ENCODE assay signal across 11 mouse cellular contexts in genomic region chr2:162914519-162914918, GRCm38 (mm10). TPM values are rescaled to one million over a fixed set of nuclear protein-coding genes. Genes with fewer than 3 reads are reported as not detected.
DNase-seq lines count a peak whose midpoint lies in the region; ATAC-seq and TF ChIP-seq lines count a peak whose summit lies in the region.
"Had no signal": no experiment of that assay in that cellular context is flagged by ENCODE, and none has a peak within 500 bp of the region (broad histone marks: within the 10 kb centered on the region; RNA-seq: fewer than 3 reads in every experiment).

No protein-coding gene starts in this region.

- no peak for TF ChIP-seq POLR2A in liver, adult 2 months (IDR thresholded peaks at IDR 0.05; ENCODE audit: extremely low read depth, insufficient read depth, low read length)

- H3K79me2 ChIP-seq in liver, adult 2 months (ENCODE audit: control insufficient read depth, insufficient read depth, low read length), result no peaks in the 10 kb centered on the region

- H3K9ac ChIP-seq in liver, adult 2 months (ENCODE audit: low read depth, low read length), result no peak overlapping the region
- H3K9ac ChIP-seq in liver, embryonic 11.5 days (ENCODE audit: low read depth, low read length), result no peak overlapping the region
- no peak overlapping the region for H3K9ac ChIP-seq in intestine, postnatal 0 days (ENCODE audit: low read depth, low read length)

- WGBS in liver, adult 2 months, result 59% methylated on average over 2 of the region's 2 CpGs
- 63% methylated on average over 2 of the region's 2 CpGs for WGBS in liver, embryonic 11.5 days
- WGBS in intestine, postnatal 0 days, result 49% methylated on average over 2 of the region's 2 CpGs

- 0 out of 2 replicates have a peak, but pooled peaks have one; percentile 19 for TF ChIP-seq CTCF in liver, adult 2 months (IDR thresholded peaks at IDR 0.05; ENCODE audit: low read depth, low read length)
- TF ChIP-seq CTCF in E14TG2a.4 (conservative IDR thresholded peaks at IDR 0.05; ENCODE audit: low read length), result peak; percentile 29; the same call in 1 of the 2 replicates
- peak; percentile 76 for TF ChIP-seq CTCF in intestine, postnatal 0 days (IDR thresholded peaks at IDR 0.05; ENCODE audit: low read depth)

- no peaks in the 10 kb centered on the region for H3K9me3 ChIP-seq in liver, embryonic 11.5 days (ENCODE audit: control insufficient read depth, low read length)
- peaks cover 7% of the 10 kb centered on the region for H3K9me3 ChIP-seq in E14TG2a.4 (ENCODE audit: low read length)
- H3K9me3 ChIP-seq in intestine, postnatal 0 days (ENCODE audit: control insufficient read depth), result no peaks in the 10 kb centered on the region
- H3K9me3 ChIP-seq: heart, embryonic 10.5 days had no signal

- no peaks in the 10 kb centered on the region; the same call in 1 of the 2 replicates for H3K4me1 ChIP-seq in liver, adult 2 months (ENCODE audit: control insufficient read depth, insufficient read depth, low read length)
- no peaks in the 10 kb centered on the region for H3K4me1 ChIP-seq in liver, embryonic 11.5 days (replicated peaks; ENCODE audit: control insufficient read depth, insufficient read depth, low read length)
- H3K4me1 ChIP-seq in E14TG2a.4 (replicated peaks; ENCODE audit: low read depth, low read length), result peaks cover 15% of the 10 kb centered on the region
- no peaks in the 10 kb centered on the region for H3K4me1 ChIP-seq in intestine, postnatal 0 days (replicated peaks; ENCODE audit: control insufficient read depth, insufficient read depth, low read length)
- H3K4me1 ChIP-seq: heart, embryonic 10.5 days had no signal

- no peaks in the 10 kb centered on the region for H3K36me3 ChIP-seq in liver, adult 2 months (ENCODE audit: control insufficient read depth, insufficient read depth, low read length)
- H3K36me3 ChIP-seq in liver, embryonic 11.5 days (ENCODE audit: control insufficient read depth, insufficient read depth, low read length), result no peaks in the 10 kb centered on the region
- no peaks in the 10 kb centered on the region for H3K36me3 ChIP-seq in E14TG2a.4 (ENCODE audit: insufficient read depth, low read length)
- no peaks in the 10 kb centered on the region for H3K36me3 ChIP-seq in intestine, postnatal 0 days (ENCODE audit: control insufficient read depth, insufficient read depth)
- H3K36me3 ChIP-seq: heart, embryonic 10.5 days had no signal

- ATAC-seq in liver, embryonic 11.5 days (replicated peaks; ENCODE audit: low FRiP score), result no peak
- no peak for ATAC-seq in intestine, postnatal 0 days

- no peak overlapping the region for H3K27ac ChIP-seq in liver, adult 2 months (replicated peaks; ENCODE audit: insufficient read depth, low read depth, low read length)
- H3K27ac ChIP-seq in liver, embryonic 11.5 days (ENCODE audit: low read depth, low read length), result no peak overlapping the region
- no peak overlapping the region for H3K27ac ChIP-seq in intestine, postnatal 0 days (ENCODE audit: low read depth, low read length)
- H3K27ac ChIP-seq: heart, embryonic 10.5 days had no signal

- peak; percentile 30 to 63 for DNase-seq in frontal cortex, postnatal 36 days (ENCODE audit: low spot score in 2 of 2)
- DNase-seq in frontal cortex, postnatal 25 days (ENCODE audit: low spot score in 2 of 2), result no peak
- DNase-seq in liver, adult 2 months (ENCODE audit: extremely low read depth, low read depth, low spot score), result no peak
- DNase-seq in liver, embryonic 11.5 days (ENCODE audit: low spot score), result no peak
- DNase-seq in T-cell, adult 2 months (ENCODE audit: low spot score), result no peak
- DNase-seq in lung, postnatal 4 days, result no peak
- DNase-seq: lung, adult 2 months; spleen, adult 18-20 months had no signal

- no peaks in the 10 kb centered on the region for H3K27me3 ChIP-seq in liver, adult 2 months (ENCODE audit: control insufficient read depth, insufficient read depth, low read length)
- no peaks in the 10 kb centered on the region for H3K27me3 ChIP-seq in liver, embryonic 11.5 days (replicated peaks; ENCODE audit: control insufficient read depth, insufficient read depth, low read length)
- H3K27me3 ChIP-seq in E14TG2a.4 (ENCODE audit: insufficient read depth, low read length), result peaks cover 14% of the 10 kb centered on the region
- no peaks in the 10 kb centered on the region for H3K27me3 ChIP-seq in intestine, postnatal 0 days (replicated peaks; ENCODE audit: control insufficient read depth, insufficient read depth, low read length)

- no peak overlapping the region for H3K4me3 ChIP-seq in liver, adult 2 months (ENCODE audit: insufficient read depth, low read depth, low read length)
- no peak overlapping the region for H3K4me3 ChIP-seq in liver, embryonic 11.5 days (ENCODE audit: low read depth, low read length)
- no peak overlapping the region for H3K4me3 ChIP-seq in E14TG2a.4 (replicated peaks; ENCODE audit: low read length)
- H3K4me3 ChIP-seq in intestine, postnatal 0 days (ENCODE audit: low read depth, low read length), result no peak overlapping the region
- H3K4me3 ChIP-seq: heart, embryonic 10.5 days had no signal

- H3K4me2 ChIP-seq in liver, embryonic 11.5 days, result no peak overlapping the region
- no peak overlapping the region for H3K4me2 ChIP-seq in intestine, postnatal 0 days (replicated peaks; ENCODE audit: low read depth)

RNA-seq across cellular contexts. Expression of gene Srsf6, which starts 16.8 kb away (rescaled TPM):
- 34.3 and 37.1 TPM in 2 replicates for total RNA-seq in liver, adult 2 months (2014; rRNA removed)
- 60.0 and 81.2 TPM in 2 replicates for polyA plus RNA-seq in liver, adult 2 months (2012; rRNA removed)
- 240 and 261 TPM in 2 replicates for polyA plus RNA-seq in liver, embryonic 11.5 days (2014; fragmentation: Nextera tagmentation; extraction: Ambion mirVana)
- 57.7 and 65.8 TPM in 2 replicates for polyA plus RNA-seq in intestine, postnatal 0 days (2015; fragmentation: Nextera tagmentation; extraction: Ambion mirVana)

RNA-seq across cellular contexts. Expression of gene L3mbtl1, which starts 28.8 kb away (rescaled TPM):
- 0.28 TPM in 1 of 2 replicates, not detected in the other for total RNA-seq in liver, adult 2 months (2014; rRNA removed)
- 0.11 TPM in 1 of 2 replicates, not detected in the other for polyA plus RNA-seq in liver, adult 2 months (2012; rRNA removed)
- 0.05 and 0.08 TPM in 2 replicates for polyA plus RNA-seq in liver, embryonic 11.5 days (2014; fragmentation: Nextera tagmentation; extraction: Ambion mirVana)
- 0.04 and 0.25 TPM in 2 replicates for polyA plus RNA-seq in intestine, postnatal 0 days (2015; fragmentation: Nextera tagmentation; extraction: Ambion mirVana)

Comparison
In these comparisons a context has a peak if more than half of its experiments do, and no peak if none do; other contexts are left out.
1. DNase-seq: peak in frontal cortex, postnatal 36 days (2 of 2); none in frontal cortex, postnatal 25 days (0 of 2), liver, adult 2 months (single experiment), liver, embryonic 11.5 days (single experiment), T-cell, adult 2 months (single experiment) and lung, postnatal 4 days (0 of 2).
2. CTCF ChIP-seq: peak in every context shown above with its lines; median percentile 76 in intestine, postnatal 0 days; 29 in E14TG2a.4; 19 in liver, adult 2 months.